Mouse (Mus musculus): ENCODE results near the gene Dis3l2. TPM values are rescaled to one million over a fixed set of nuclear protein-coding genes. Genes with fewer than 3 reads are reported as not detected.

Dis3l2 gene
- polyA plus RNA-seq, 1 experiment from 2014 or later, result 40.6 TPM

- 78% methylated on average over 3 of the region's 3 CpGs for WGBS
Measured at GRCm38 (mm10) chr1:86750094-86750493, 46.5 kb downstream of the Dis3l2 start.

GRCm38 (mm10) chr1:86753416-86753815 is 49.8 kb downstream of the Dis3l2 start:
- DNase-seq (ENCODE audit: low spot score), result no peak
- no peak overlapping the region for H3K4me2 ChIP-seq (ENCODE audit: low read depth, low read length, severe bottlenecking)
- WGBS, result 88% methylated on average over 8 of the region's 8 CpGs
- H3K36me3 ChIP-seq (ENCODE audit: control insufficient read depth, insufficient read depth, low read length), result no peaks in the 10 kb centered on the region
- no peak overlapping the region for H3K4me3 ChIP-seq (ENCODE audit: low read depth, low read length)
- H3K9me3 ChIP-seq (ENCODE audit: control insufficient read depth, low read length), result no peaks in the 10 kb centered on the region
- ATAC-seq (replicated peaks; ENCODE audit: low FRiP score), result no peak
- no peak overlapping the region for H3K9ac ChIP-seq (ENCODE audit: low read length)
- H3K4me1 ChIP-seq (replicated peaks; ENCODE audit: control insufficient read depth, insufficient read depth, low read length), result no peaks in the 10 kb centered on the region
- H3K27me3 ChIP-seq (ENCODE audit: control insufficient read depth, insufficient read depth, low read length), result no peaks in the 10 kb centered on the region
- H3K27ac ChIP-seq (ENCODE audit: low read depth, low read length), result no peak overlapping the region

More at GRCm38 (mm10) chr1:86750094-86750493, 46.5 kb downstream of the Dis3l2 start:
- Histone ChIP-seq H3K27me3 (ENCODE audit: control insufficient read depth, insufficient read depth, low read length) (no peaks in the 10 kb centered on the region), H3K9me3 (ENCODE audit: control insufficient read depth, low read length) (no peaks in the 10 kb centered on the region), H3K9ac (ENCODE audit: low read length) (no peak overlapping the region), H3K4me2 (ENCODE audit: low read depth, low read length, severe bottlenecking) (no peak overlapping the region), H3K4me1 (replicated peaks; ENCODE audit: control insufficient read depth, insufficient read depth, low read length) (no peaks in the 10 kb centered on the region), H3K4me3 (ENCODE audit: low read depth, low read length) (no peak overlapping the region), H3K27ac (ENCODE audit: low read depth, low read length) (no peak overlapping the region), H3K36me3 (ENCODE audit: control insufficient read depth, insufficient read depth, low read length) (no peaks in the 10 kb centered on the region)
- no peak for ATAC-seq (replicated peaks; ENCODE audit: low FRiP score)
- no peak for DNase-seq (ENCODE audit: low spot score)

GRCm38 (mm10) chr1:86754335-86754734 is 50.7 kb downstream of the Dis3l2 start:
- DNase-seq (ENCODE audit: low spot score), result no peak
- 93% methylated on average over 3 of the region's 3 CpGs for WGBS

GRCm38 (mm10) chr1:86758091-86758490 is 54.5 kb downstream of the Dis3l2 start:
- no peaks in the 10 kb centered on the region for H3K9me3 ChIP-seq (ENCODE audit: control insufficient read depth, low read length)
- no peak overlapping the region for H3K9ac ChIP-seq (ENCODE audit: low read length)
- no peak overlapping the region for H3K4me3 ChIP-seq (ENCODE audit: low read depth, low read length)
- H3K4me1 ChIP-seq (replicated peaks; ENCODE audit: control insufficient read depth, insufficient read depth, low read length), result no peaks in the 10 kb centered on the region
- DNase-seq (ENCODE audit: low spot score) (no peak), ATAC-seq (replicated peaks; ENCODE audit: low FRiP score) (no peak)
- no peak overlapping the region for H3K27ac ChIP-seq (ENCODE audit: low read depth, low read length)
- no peak overlapping the region for H3K4me2 ChIP-seq (ENCODE audit: low read depth, low read length, severe bottlenecking)
- 88% methylated on average over 6 of the region's 6 CpGs for WGBS
- H3K36me3 ChIP-seq (ENCODE audit: control insufficient read depth, insufficient read depth, low read length), result no peaks in the 10 kb centered on the region
- H3K27me3 ChIP-seq (ENCODE audit: control insufficient read depth, insufficient read depth, low read length), result no peaks in the 10 kb centered on the region

More at GRCm38 (mm10) chr1:86754335-86754734, 50.7 kb downstream of the Dis3l2 start:
- ATAC-seq (replicated peaks; ENCODE audit: low FRiP score), result no peak
- Histone ChIP-seq H3K27ac (ENCODE audit: low read depth, low read length) (no peak overlapping the region), H3K36me3 (ENCODE audit: control insufficient read depth, insufficient read depth, low read length) (no peaks in the 10 kb centered on the region), H3K27me3 (ENCODE audit: control insufficient read depth, insufficient read depth, low read length) (no peaks in the 10 kb centered on the region), H3K4me1 (replicated peaks; ENCODE audit: control insufficient read depth, insufficient read depth, low read length) (no peaks in the 10 kb centered on the region), H3K9me3 (ENCODE audit: control insufficient read depth, low read length) (no peaks in the 10 kb centered on the region), H3K4me2 (ENCODE audit: low read depth, low read length, severe bottlenecking) (no peak overlapping the region), H3K4me3 (ENCODE audit: low read depth, low read length) (no peak overlapping the region), H3K9ac (ENCODE audit: low read length) (no peak overlapping the region)

GRCm38 (mm10) chr1:86762161-86762560 is 58.6 kb downstream of the Dis3l2 start:
- Histone ChIP-seq H3K27ac (ENCODE audit: low read depth, low read length) (no peak overlapping the region), H3K9me3 (ENCODE audit: control insufficient read depth, low read length) (no peaks in the 10 kb centered on the region), H3K4me2 (ENCODE audit: low read depth, low read length, severe bottlenecking) (no peak overlapping the region), H3K36me3 (ENCODE audit: control insufficient read depth, insufficient read depth, low read length) (no peaks in the 10 kb centered on the region), H3K9ac (ENCODE audit: low read length) (no peak overlapping the region), H3K4me1 (replicated peaks; ENCODE audit: control insufficient read depth, insufficient read depth, low read length) (no peaks in the 10 kb centered on the region), H3K4me3 (ENCODE audit: low read depth, low read length) (no peak overlapping the region), H3K27me3 (ENCODE audit: control insufficient read depth, insufficient read depth, low read length) (no peaks in the 10 kb centered on the region)
- 90% methylated on average over 6 of the region's 6 CpGs for WGBS
- no peak for ATAC-seq (replicated peaks; ENCODE audit: low FRiP score)
- no peak for DNase-seq (ENCODE audit: low spot score)

GRCm38 (mm10) chr1:86801241-86801640 is 97.6 kb downstream of the Dis3l2 start:
- no peaks in the 10 kb centered on the region for H3K27me3 ChIP-seq (ENCODE audit: control insufficient read depth, insufficient read depth, low read length)
- no peak overlapping the region for H3K4me3 ChIP-seq (ENCODE audit: low read depth, low read length)
- DNase-seq (ENCODE audit: low spot score) (no peak), ATAC-seq (replicated peaks; ENCODE audit: low FRiP score) (no peak)
- H3K36me3 ChIP-seq (ENCODE audit: control insufficient read depth, insufficient read depth, low read length), result no peaks in the 10 kb centered on the region
- H3K27ac ChIP-seq (ENCODE audit: low read depth, low read length), result no peak overlapping the region
- 84% methylated on average over 2 of the region's 2 CpGs for WGBS
- no peak overlapping the region for H3K4me2 ChIP-seq (ENCODE audit: low read depth, low read length, severe bottlenecking)
- H3K9me3 ChIP-seq (ENCODE audit: control insufficient read depth, low read length), result no peaks in the 10 kb centered on the region
- no peak overlapping the region for H3K9ac ChIP-seq (ENCODE audit: low read length)
- no peaks in the 10 kb centered on the region for H3K4me1 ChIP-seq (replicated peaks; ENCODE audit: control insufficient read depth, insufficient read depth, low read length)

- WGBS, result 81% methylated on average over 3 of the region's 3 CpGs
Measured at GRCm38 (mm10) chr1:86811756-86812155, 108.1 kb downstream of the Dis3l2 start.

GRCm38 (mm10) chr1:86822266-86822665 is 118.7 kb downstream of the Dis3l2 start:
- H3K36me3 ChIP-seq (ENCODE audit: control insufficient read depth, insufficient read depth, low read length), result no peaks in the 10 kb centered on the region
- WGBS, result 72% methylated on average over 1 of the region's 1 CpGs

More at GRCm38 (mm10) chr1:86811756-86812155, 108.1 kb downstream of the Dis3l2 start:
- no peaks in the 10 kb centered on the region for H3K27me3 ChIP-seq (ENCODE audit: control insufficient read depth, insufficient read depth, low read length)
- ATAC-seq (replicated peaks; ENCODE audit: low FRiP score) (no peak), DNase-seq (ENCODE audit: low spot score) (no peak)
- H3K9ac ChIP-seq (ENCODE audit: low read length), result no peak overlapping the region
- no peaks in the 10 kb centered on the region for H3K9me3 ChIP-seq (ENCODE audit: control insufficient read depth, low read length)
- H3K4me3 ChIP-seq (ENCODE audit: low read depth, low read length), result no peak overlapping the region
- H3K27ac ChIP-seq (ENCODE audit: low read depth, low read length), result no peak overlapping the region
- H3K4me1 ChIP-seq (replicated peaks; ENCODE audit: control insufficient read depth, insufficient read depth, low read length), result no peaks in the 10 kb centered on the region
- no peaks in the 10 kb centered on the region for H3K36me3 ChIP-seq (ENCODE audit: control insufficient read depth, insufficient read depth, low read length)
- H3K4me2 ChIP-seq (ENCODE audit: low read depth, low read length, severe bottlenecking), result no peak overlapping the region

GRCm38 (mm10) chr1:86834351-86834987 is 130.9 kb downstream of the Dis3l2 start:
- ATAC-seq (replicated peaks; ENCODE audit: low FRiP score) (no peak), DNase-seq (ENCODE audit: low spot score) (no peak)
- Histone ChIP-seq H3K4me2 (ENCODE audit: low read depth, low read length, severe bottlenecking) (no peak overlapping the region), H3K27me3 (ENCODE audit: control insufficient read depth, insufficient read depth, low read length) (no peaks in the 10 kb centered on the region), H3K4me3 (ENCODE audit: low read depth, low read length) (no peak overlapping the region), H3K4me1 (replicated peaks; ENCODE audit: control insufficient read depth, insufficient read depth, low read length) (no peaks in the 10 kb centered on the region), H3K27ac (ENCODE audit: low read depth, low read length) (no peak overlapping the region), H3K9me3 (ENCODE audit: control insufficient read depth, low read length) (no peaks in the 10 kb centered on the region), H3K9ac (ENCODE audit: low read length) (no peak overlapping the region), H3K36me3 (ENCODE audit: control insufficient read depth, insufficient read depth, low read length) (no peaks in the 10 kb centered on the region)
- 84% methylated on average over 2 of the region's 2 CpGs for WGBS

More at GRCm38 (mm10) chr1:86822266-86822665, 118.7 kb downstream of the Dis3l2 start:
- no peak overlapping the region for H3K4me3 ChIP-seq (ENCODE audit: low read depth, low read length)
- no peak overlapping the region for H3K27ac ChIP-seq (ENCODE audit: low read depth, low read length)
- H3K4me1 ChIP-seq (replicated peaks; ENCODE audit: control insufficient read depth, insufficient read depth, low read length), result no peaks in the 10 kb centered on the region
- DNase-seq (ENCODE audit: low spot score) (no peak), ATAC-seq (replicated peaks; ENCODE audit: low FRiP score) (no peak)
- no peak overlapping the region for H3K9ac ChIP-seq (ENCODE audit: low read length)
- H3K9me3 ChIP-seq (ENCODE audit: control insufficient read depth, low read length), result no peaks in the 10 kb centered on the region
- no peaks in the 10 kb centered on the region for H3K27me3 ChIP-seq (ENCODE audit: control insufficient read depth, insufficient read depth, low read length)
- no peak overlapping the region for H3K4me2 ChIP-seq (ENCODE audit: low read depth, low read length, severe bottlenecking)
